Mouse (Mus musculus): ENCODE measurements around the gene Ntm. TPM values are rescaled to one million over a fixed set of nuclear protein-coding genes. Genes with fewer than 3 reads are reported as not detected.

Gene Ntm
- polyA plus RNA-seq, 1 experiment from 2014 or later = 0.66 TPM

- Histone ChIP-seq H3K4me2 (no peak overlapping the region), H3K4me3 (replicated peaks) (no peak overlapping the region), H3K9me3 (replicated peaks) (no peaks in the 10 kb centered on the region), H3K36me3 (replicated peaks) (no peaks in the 10 kb centered on the region), H3K9ac (no peak overlapping the region), H3K27me3 (no peaks in the 10 kb centered on the region), H3K4me1 (replicated peaks) (no peaks in the 10 kb centered on the region), H3K27ac (replicated peaks) (no peak overlapping the region)
- 67% methylated on average over 5 of the region's 5 CpGs for WGBS (ENCODE audit: insufficient replicate concordance)
- ATAC-seq (ENCODE audit: insufficient read depth) = no peak
These were observed 271.6 kb downstream of the Ntm start for GRCm38 (mm10) chr9:29691186-29691855.

GRCm38 (mm10) chr9:29682224-29682623, 280.7 kb downstream of the Ntm start:
- WGBS (ENCODE audit: insufficient replicate concordance) = 54% methylated on average over 6 of the region's 6 CpGs
- Histone ChIP-seq H3K27me3 (no peaks in the 10 kb centered on the region), H3K4me1 (replicated peaks) (no peaks in the 10 kb centered on the region), H3K4me3 (replicated peaks) (no peak overlapping the region), H3K9me3 (replicated peaks) (no peaks in the 10 kb centered on the region), H3K4me2 (no peak overlapping the region), H3K27ac (replicated peaks) (no peak overlapping the region), H3K36me3 (replicated peaks) (no peaks in the 10 kb centered on the region), H3K9ac (no peak overlapping the region)
- no peak for ATAC-seq (ENCODE audit: insufficient read depth)

GRCm38 (mm10) chr9:29680677-29681076, 282.3 kb downstream of the Ntm start:
- Histone ChIP-seq H3K4me1 (replicated peaks) (no peaks in the 10 kb centered on the region), H3K4me2 (no peak overlapping the region), H3K27me3 (no peaks in the 10 kb centered on the region), H3K36me3 (replicated peaks) (no peaks in the 10 kb centered on the region), H3K9me3 (replicated peaks) (no peaks in the 10 kb centered on the region), H3K4me3 (replicated peaks) (no peak overlapping the region), H3K27ac (replicated peaks) (no peak overlapping the region), H3K9ac (no peak overlapping the region)
- no peak for ATAC-seq (ENCODE audit: insufficient read depth)
- WGBS (ENCODE audit: insufficient replicate concordance) = 7% methylated on average over 5 of the region's 5 CpGs

- Histone ChIP-seq H3K4me2 (no peak overlapping the region), H3K4me1 (replicated peaks) (no peaks in the 10 kb centered on the region), H3K9ac (no peak overlapping the region), H3K27me3 (no peaks in the 10 kb centered on the region), H3K9me3 (replicated peaks) (no peaks in the 10 kb centered on the region), H3K4me3 (replicated peaks) (no peak overlapping the region), H3K27ac (replicated peaks) (no peak overlapping the region), H3K36me3 (replicated peaks) (no peaks in the 10 kb centered on the region)
- ATAC-seq (ENCODE audit: insufficient read depth) = no peak
- 47% methylated on average over 8 of the region's 8 CpGs for WGBS (ENCODE audit: insufficient replicate concordance)
These were observed 289.0 kb downstream of the Ntm start for GRCm38 (mm10) chr9:29673911-29674310.

- no peaks in the 10 kb centered on the region for H3K27me3 ChIP-seq
- H3K9ac ChIP-seq = no peak overlapping the region
- no peak for ATAC-seq (ENCODE audit: insufficient read depth)
- H3K36me3 ChIP-seq (replicated peaks) = no peaks in the 10 kb centered on the region
- no peaks in the 10 kb centered on the region for H3K9me3 ChIP-seq (replicated peaks)
- no peak overlapping the region for H3K4me3 ChIP-seq (replicated peaks)
- 56% methylated on average over 6 of the region's 6 CpGs for WGBS (ENCODE audit: insufficient replicate concordance)
- H3K4me2 ChIP-seq = no peak overlapping the region
- H3K27ac ChIP-seq (replicated peaks) = no peak overlapping the region
- H3K4me1 ChIP-seq (replicated peaks) = no peaks in the 10 kb centered on the region
These were observed 291.1 kb downstream of the Ntm start for GRCm38 (mm10) chr9:29671861-29672260.

- H3K36me3 ChIP-seq (replicated peaks) = no peaks in the 10 kb centered on the region
- no peak for ATAC-seq (ENCODE audit: insufficient read depth)
- H3K4me2 ChIP-seq = no peak overlapping the region
- WGBS (ENCODE audit: insufficient replicate concordance) = 63% methylated on average over 7 of the region's 7 CpGs
- no peaks in the 10 kb centered on the region for H3K9me3 ChIP-seq (replicated peaks)
- H3K4me1 ChIP-seq (replicated peaks) = no peaks in the 10 kb centered on the region
- no peak overlapping the region for H3K9ac ChIP-seq
- H3K4me3 ChIP-seq (replicated peaks) = no peak overlapping the region
- no peak overlapping the region for H3K27ac ChIP-seq (replicated peaks)
- no peaks in the 10 kb centered on the region for H3K27me3 ChIP-seq
These were observed 299.7 kb downstream of the Ntm start for GRCm38 (mm10) chr9:29663286-29663685.

GRCm38 (mm10) chr9:29661468-29662145, 301.3 kb downstream of the Ntm start:
- no peak overlapping the region for H3K4me3 ChIP-seq (replicated peaks)
- no peak overlapping the region for H3K9ac ChIP-seq
- no peaks in the 10 kb centered on the region for H3K36me3 ChIP-seq (replicated peaks)
- no peaks in the 10 kb centered on the region for H3K27me3 ChIP-seq
- ATAC-seq (ENCODE audit: insufficient read depth) = no peak
- no peak overlapping the region for H3K4me2 ChIP-seq
- no peak overlapping the region for H3K27ac ChIP-seq (replicated peaks)
- 5% methylated on average over 3 of the region's 3 CpGs for WGBS (ENCODE audit: insufficient replicate concordance)
- H3K4me1 ChIP-seq (replicated peaks) = no peaks in the 10 kb centered on the region
- H3K9me3 ChIP-seq (replicated peaks) = no peaks in the 10 kb centered on the region

GRCm38 (mm10) chr9:29660059-29660613, 302.8 kb downstream of the Ntm start:
- WGBS (ENCODE audit: insufficient replicate concordance) = 40% methylated on average over 3 of the region's 3 CpGs
- Histone ChIP-seq H3K27me3 (no peaks in the 10 kb centered on the region), H3K4me3 (replicated peaks) (no peak overlapping the region), H3K36me3 (replicated peaks) (no peaks in the 10 kb centered on the region), H3K9me3 (replicated peaks) (no peaks in the 10 kb centered on the region), H3K27ac (replicated peaks) (no peak overlapping the region), H3K4me1 (replicated peaks) (no peaks in the 10 kb centered on the region), H3K4me2 (no peak overlapping the region), H3K9ac (no peak overlapping the region)
- ATAC-seq (ENCODE audit: insufficient read depth) = no peak

GRCm38 (mm10) chr9:29657761-29658465, 305.0 kb downstream of the Ntm start:
- no peaks in the 10 kb centered on the region for H3K27me3 ChIP-seq
- no peak overlapping the region for H3K9ac ChIP-seq
- 59% methylated on average over 7 of the region's 7 CpGs for WGBS (ENCODE audit: insufficient replicate concordance)
- no peak overlapping the region for H3K4me3 ChIP-seq (replicated peaks)
- H3K27ac ChIP-seq (replicated peaks) = no peak overlapping the region
- H3K4me2 ChIP-seq = no peak overlapping the region
- no peak for ATAC-seq (ENCODE audit: insufficient read depth)
- H3K36me3 ChIP-seq (replicated peaks) = no peaks in the 10 kb centered on the region
- H3K9me3 ChIP-seq (replicated peaks) = no peaks in the 10 kb centered on the region
- no peaks in the 10 kb centered on the region for H3K4me1 ChIP-seq (replicated peaks)

GRCm38 (mm10) chr9:29654885-29655284, 308.1 kb downstream of the Ntm start:
- Histone ChIP-seq H3K27ac (replicated peaks) (no peak overlapping the region), H3K4me3 (replicated peaks) (no peak overlapping the region), H3K9me3 (replicated peaks) (no peaks in the 10 kb centered on the region), H3K4me1 (replicated peaks) (no peaks in the 10 kb centered on the region), H3K4me2 (no peak overlapping the region), H3K9ac (no peak overlapping the region), H3K36me3 (replicated peaks) (no peaks in the 10 kb centered on the region), H3K27me3 (no peaks in the 10 kb centered on the region)
- WGBS (ENCODE audit: insufficient replicate concordance) = 8% methylated on average over 6 of the region's 6 CpGs
- no peak for ATAC-seq (ENCODE audit: insufficient read depth)

- no peak overlapping the region for H3K27ac ChIP-seq (replicated peaks)
- ATAC-seq (ENCODE audit: insufficient read depth) = no peak
- H3K4me3 ChIP-seq (replicated peaks) = no peak overlapping the region
These were observed 309.2 kb downstream of the Ntm start for GRCm38 (mm10) chr9:29653678-29654235.

More at GRCm38 (mm10) chr9:29653678-29654235, 309.2 kb downstream of the Ntm start:
- no peaks in the 10 kb centered on the region for H3K36me3 ChIP-seq (replicated peaks)
- no peaks in the 10 kb centered on the region for H3K9me3 ChIP-seq (replicated peaks)
- H3K9ac ChIP-seq = no peak overlapping the region
- 60% methylated on average over 14 of the region's 14 CpGs for WGBS (ENCODE audit: insufficient replicate concordance)
- no peaks in the 10 kb centered on the region for H3K4me1 ChIP-seq (replicated peaks)
- H3K27me3 ChIP-seq = no peaks in the 10 kb centered on the region
- H3K4me2 ChIP-seq = no peak overlapping the region

Data from liver, embryonic 15.5 days (tissue).